Mouse (Mus musculus): ENCODE data around the gene Cbx7. TPM values are rescaled to one million over a fixed set of nuclear protein-coding genes. Genes with fewer than 3 reads are reported as not detected.

Cbx7 gene
- polyA plus RNA-seq, 1 experiment from 2014 or later = 4.5 TPM

GRCm38 (mm10) chr15:79970491-79970890 is 428 bp downstream of the Cbx7 start:
- H3K9me3 ChIP-seq (ENCODE audit: low read length) = no peaks in the 10 kb centered on the region
- 96% methylated on average over 18 of the region's 18 CpGs for WGBS
- no peak overlapping the region for H3K4me3 ChIP-seq (ENCODE audit: low read depth, low read length)
- H3K27me3 ChIP-seq (replicated peaks; ENCODE audit: insufficient read depth, low read length) = no peaks in the 10 kb centered on the region
- H3K27ac ChIP-seq (ENCODE audit: low read length) = no peak overlapping the region
- H3K36me3 ChIP-seq (ENCODE audit: insufficient read depth, low read length) = no peaks in the 10 kb centered on the region
- no peak for ATAC-seq
- no peaks in the 10 kb centered on the region for H3K4me1 ChIP-seq (ENCODE audit: insufficient read depth, low read depth, low read length)
- no peak overlapping the region for H3K9ac ChIP-seq (replicated peaks; ENCODE audit: low read depth)
- H3K4me2 ChIP-seq (replicated peaks; ENCODE audit: low read depth, low read length) = no peak overlapping the region
- no peak for DNase-seq (ENCODE audit: low spot score)
- TF ChIP-seq EP300 (IDR thresholded peaks at IDR 0.05) (no peak), CTCF (IDR thresholded peaks at IDR 0.05) (no peak)

- Histone ChIP-seq H3K27ac (ENCODE audit: low read length) (no peak overlapping the region), H3K4me1 (ENCODE audit: insufficient read depth, low read depth, low read length) (no peaks in the 10 kb centered on the region), H3K36me3 (ENCODE audit: insufficient read depth, low read length) (no peaks in the 10 kb centered on the region), H3K9me3 (ENCODE audit: low read length) (no peaks in the 10 kb centered on the region), H3K4me3 (ENCODE audit: low read depth, low read length) (no peak overlapping the region), H3K9ac (replicated peaks; ENCODE audit: low read depth) (no peak overlapping the region), H3K27me3 (replicated peaks; ENCODE audit: insufficient read depth, low read length) (no peaks in the 10 kb centered on the region), H3K4me2 (replicated peaks; ENCODE audit: low read depth, low read length) (no peak overlapping the region)
- 82% methylated on average over 6 of the region's 6 CpGs for WGBS
- no peak for DNase-seq (ENCODE audit: low spot score)
- TF ChIP-seq CTCF (IDR thresholded peaks at IDR 0.05) (no peak), EP300 (IDR thresholded peaks at IDR 0.05) (no peak)
- no peak for ATAC-seq
These were observed 3.6 kb downstream of the Cbx7 start for GRCm38 (mm10) chr15:79967346-79967745.

GRCm38 (mm10) chr15:79964376-79964775 is 6.5 kb downstream of the Cbx7 start:
- ATAC-seq = no peak
- Histone ChIP-seq H3K9me3 (ENCODE audit: low read length) (no peaks in the 10 kb centered on the region), H3K27me3 (replicated peaks; ENCODE audit: insufficient read depth, low read length) (no peaks in the 10 kb centered on the region), H3K4me3 (ENCODE audit: low read depth, low read length) (no peak overlapping the region), H3K36me3 (ENCODE audit: insufficient read depth, low read length) (no peaks in the 10 kb centered on the region), H3K27ac (ENCODE audit: low read length) (no peak overlapping the region), H3K4me2 (replicated peaks; ENCODE audit: low read depth, low read length) (no peak overlapping the region), H3K4me1 (ENCODE audit: insufficient read depth, low read depth, low read length) (no peaks in the 10 kb centered on the region), H3K9ac (replicated peaks; ENCODE audit: low read depth) (no peak overlapping the region)
- TF ChIP-seq CTCF (IDR thresholded peaks at IDR 0.05) (no peak), EP300 (IDR thresholded peaks at IDR 0.05) (no peak)
- no peak for DNase-seq (ENCODE audit: low spot score)
- 57% methylated on average over 7 of the region's 7 CpGs for WGBS

- H3K4me1 ChIP-seq (ENCODE audit: insufficient read depth, low read depth, low read length) = no peaks in the 10 kb centered on the region
- H3K27me3 ChIP-seq (replicated peaks; ENCODE audit: insufficient read depth, low read length) = no peaks in the 10 kb centered on the region
- H3K36me3 ChIP-seq (ENCODE audit: insufficient read depth, low read length) = no peaks in the 10 kb centered on the region
- no peak overlapping the region for H3K27ac ChIP-seq (ENCODE audit: low read length)
- no peak for DNase-seq (ENCODE audit: low spot score)
- H3K9ac ChIP-seq (replicated peaks; ENCODE audit: low read depth) = no peak overlapping the region
- no peak overlapping the region for H3K4me2 ChIP-seq (replicated peaks; ENCODE audit: low read depth, low read length)
- ATAC-seq = no peak
- TF ChIP-seq EP300 (IDR thresholded peaks at IDR 0.05) (no peak), CTCF (IDR thresholded peaks at IDR 0.05) (no peak)
- no peaks in the 10 kb centered on the region for H3K9me3 ChIP-seq (ENCODE audit: low read length)
- 85% methylated on average over 18 of the region's 18 CpGs for WGBS
- H3K4me3 ChIP-seq (ENCODE audit: low read depth, low read length) = no peak overlapping the region
These were observed 8.3 kb downstream of the Cbx7 start for GRCm38 (mm10) chr15:79962661-79963060.

- 61% methylated on average over 9 of the region's 9 CpGs for WGBS
- DNase-seq (ENCODE audit: low spot score) (no peak), ATAC-seq (no peak)
- Histone ChIP-seq H3K27ac (ENCODE audit: low read length) (no peak overlapping the region), H3K9me3 (ENCODE audit: low read length) (no peaks in the 10 kb centered on the region), H3K4me3 (ENCODE audit: low read depth, low read length) (no peak overlapping the region), H3K9ac (replicated peaks; ENCODE audit: low read depth) (no peak overlapping the region), H3K27me3 (replicated peaks; ENCODE audit: insufficient read depth, low read length) (no peaks in the 10 kb centered on the region), H3K36me3 (ENCODE audit: insufficient read depth, low read length) (no peaks in the 10 kb centered on the region), H3K4me1 (ENCODE audit: insufficient read depth, low read depth, low read length) (no peaks in the 10 kb centered on the region), H3K4me2 (replicated peaks; ENCODE audit: low read depth, low read length) (no peak overlapping the region)
- TF ChIP-seq EP300 (IDR thresholded peaks at IDR 0.05) (no peak), CTCF (IDR thresholded peaks at IDR 0.05) (peak; percentile 43)
These were observed 9.5 kb downstream of the Cbx7 start for GRCm38 (mm10) chr15:79961366-79961921.

- Histone ChIP-seq H3K9me3 (ENCODE audit: low read length) (no peaks in the 10 kb centered on the region), H3K27me3 (replicated peaks; ENCODE audit: insufficient read depth, low read length) (no peaks in the 10 kb centered on the region), H3K36me3 (ENCODE audit: insufficient read depth, low read length) (no peaks in the 10 kb centered on the region), H3K4me1 (ENCODE audit: insufficient read depth, low read depth, low read length) (no peaks in the 10 kb centered on the region), H3K27ac (ENCODE audit: low read length) (no peak overlapping the region), H3K9ac (replicated peaks; ENCODE audit: low read depth) (no peak overlapping the region), H3K4me2 (replicated peaks; ENCODE audit: low read depth, low read length) (no peak overlapping the region), H3K4me3 (ENCODE audit: low read depth, low read length) (no peak overlapping the region)
- ATAC-seq = no peak
- no peak for DNase-seq (ENCODE audit: low spot score)
- WGBS = 71% methylated on average over 3 of the region's 3 CpGs
- TF ChIP-seq CTCF (IDR thresholded peaks at IDR 0.05) (no peak), EP300 (IDR thresholded peaks at IDR 0.05) (no peak)
These were observed 12.5 kb downstream of the Cbx7 start for GRCm38 (mm10) chr15:79958418-79958817.

GRCm38 (mm10) chr15:79956559-79956958 is 14.4 kb downstream of the Cbx7 start:
- WGBS = 31% methylated on average over 8 of the region's 8 CpGs
- TF ChIP-seq EP300 (IDR thresholded peaks at IDR 0.05) (peak; percentile 99), CTCF (IDR thresholded peaks at IDR 0.05) (no peak)
- H3K9me3 ChIP-seq (ENCODE audit: low read length) = no peaks in the 10 kb centered on the region
- H3K36me3 ChIP-seq (ENCODE audit: insufficient read depth, low read length) = no peaks in the 10 kb centered on the region
- no peaks in the 10 kb centered on the region for H3K27me3 ChIP-seq (replicated peaks; ENCODE audit: insufficient read depth, low read length)
- peak overlapping the region; percentile 19; the same call in 1 of the 2 replicates for H3K4me2 ChIP-seq (replicated peaks; ENCODE audit: low read depth, low read length)
- H3K27ac ChIP-seq (ENCODE audit: low read length) = no peak overlapping the region
- DNase-seq (ENCODE audit: low spot score) (peak; percentile 92), ATAC-seq (peak; percentile 84)
- no peak overlapping the region for H3K4me3 ChIP-seq (ENCODE audit: low read depth, low read length)
- peaks cover 9% of the 10 kb centered on the region for H3K4me1 ChIP-seq (ENCODE audit: insufficient read depth, low read depth, low read length)
- H3K9ac ChIP-seq (replicated peaks; ENCODE audit: low read depth) = no peak overlapping the region

All from lung, postnatal 0 days (tissue).